Mouse (Mus musculus) hematopoietic stem cell, adult 5-6 weeks (primary cell): ENCODE results near the gene 9130019O22Rik. TPM values are rescaled to one million over a fixed set of nuclear protein-coding genes. Genes with fewer than 3 reads are reported as not detected.
"Not testable (repeated sequence)": the region's sequence is repeated elsewhere in the genome, so short reads cannot be mapped to it uniquely, and the experiment has no call there.

ENCODE experiments used
- ATAC-seq, 2 experiments: fragments of 125-278 bp in 1 of 2; replicated peaks in 1 of 2; 2 replicates each; pipeline ENCODE4 v1.8.0; 2016 to 2017; ENCODE audit warnings: inconsistent platforms in 2 of 2, mild to moderate bottlenecking in 2 of 2, moderate number of reproducible peaks in 2 of 2, low read depth in 1 of 2, moderate TSS enrichment in 1 of 2; ENCODE audit not compliant: low FRiP score in 2 of 2, poor library complexity in 2 of 2, severe bottlenecking in 2 of 2, insufficient read depth in 1 of 2, low TSS enrichment in 1 of 2
- total RNA-seq: library from RNA; stranded (forward); fragments of 172-1452, 232-1000 nt; gene quantifications from 2 replicates; pipeline ENCODE4 v1.2.3, GENCODE M21; 2017

The 9130019O22Rik gene
- total RNA-seq, 1 experiment from 2014 or later = 7.4 TPM

- no peak for ATAC-seq
Observed at GRCm38 (mm10) chr7:127390306-127390705, 3.3 kb upstream of the 9130019O22Rik start.

- ATAC-seq = not testable (repeated sequence)
Observed at GRCm38 (mm10) chr7:127388201-127388600, 1.2 kb upstream of the 9130019O22Rik start.

- not testable (repeated sequence) for ATAC-seq
Observed at GRCm38 (mm10) chr7:127385560-127385959, 1.4 kb downstream of the 9130019O22Rik start.

- no peak for ATAC-seq
Observed at GRCm38 (mm10) chr7:127378310-127378921, 8.6 kb downstream of the 9130019O22Rik start.

- ATAC-seq = peak; percentile 95 to 96
Observed at GRCm38 (mm10) chr7:127375271-127376245, 11.4 kb downstream of the 9130019O22Rik start, which contains the start of gene Zfp747. Zfp747 (minus strand) TSS chr7:127376050.

GRCm38 (mm10) chr7:127371870-127372269 lies 15.1 kb downstream of the 9130019O22Rik start:
- not testable (repeated sequence) for ATAC-seq

GRCm38 (mm10) chr7:127371213-127371612 lies 15.8 kb downstream of the 9130019O22Rik start:
- no peak for ATAC-seq

- ATAC-seq = no peak
Observed at GRCm38 (mm10) chr7:127366249-127366648, 20.7 kb downstream of the 9130019O22Rik start.

GRCm38 (mm10) chr7:127364166-127364565 lies 22.8 kb downstream of the 9130019O22Rik start:
- no peak for ATAC-seq

- ATAC-seq = peak in 1 of 2 experiments; percentile 48; a peak in 2 of 4 replicates
Observed at GRCm38 (mm10) chr7:127363475-127363921, 23.5 kb downstream of the 9130019O22Rik start.

- ATAC-seq = peak; percentile 42 to 70; a peak in 2 of 4 replicates
Observed at GRCm38 (mm10) chr7:127362418-127362817, 24.5 kb downstream of the 9130019O22Rik start.

- no peak for ATAC-seq
Observed at GRCm38 (mm10) chr7:127361449-127361848, 25.5 kb downstream of the 9130019O22Rik start.

GRCm38 (mm10) chr7:127360265-127360664 lies 26.7 kb downstream of the 9130019O22Rik start:
- ATAC-seq = no peak

GRCm38 (mm10) chr7:127358472-127358871 lies 28.5 kb downstream of the 9130019O22Rik start:
- ATAC-seq = no peak

GRCm38 (mm10) chr7:127357871-127358270 lies 29.1 kb downstream of the 9130019O22Rik start:
- no peak for ATAC-seq

- ATAC-seq = no peak
Observed at GRCm38 (mm10) chr7:127355796-127356195, 31.2 kb downstream of the 9130019O22Rik start.

GRCm38 (mm10) chr7:127351230-127352004 lies 35.5 kb downstream of the 9130019O22Rik start:
- ATAC-seq = no peak
